Mouse (Mus musculus) CD4-positive helper T cell, adult 2 months (primary cell): ENCODE measurements around the gene Retnlg.
"Not testable (repeated sequence)": the region's sequence is repeated elsewhere in the genome, so short reads cannot be mapped to it uniquely, and the experiment has no call there.

Experiments
- DNase-seq: peaks from one replicate; pipeline ENCODE4 v3.0.0-alpha.2; 2012; ENCODE audit warnings: low read depth, missing footprints, low spot score

The Retnlg gene

GRCm38 (mm10) chr16:48872321-48872720, at the start of gene Retnlg:
Retnlg (plus strand) TSS chr16:48872621.
- no peak for DNase-seq

GRCm38 (mm10) chr16:48826474-48826873, 45.9 kb upstream of the Retnlg start:
- DNase-seq, result no peak

- DNase-seq, result no peak
Observed at GRCm38 (mm10) chr16:48827625-48828024, 44.8 kb upstream of the Retnlg start.

- DNase-seq, result no peak
Observed at GRCm38 (mm10) chr16:48829060-48829459, 43.4 kb upstream of the Retnlg start.

DNA sequence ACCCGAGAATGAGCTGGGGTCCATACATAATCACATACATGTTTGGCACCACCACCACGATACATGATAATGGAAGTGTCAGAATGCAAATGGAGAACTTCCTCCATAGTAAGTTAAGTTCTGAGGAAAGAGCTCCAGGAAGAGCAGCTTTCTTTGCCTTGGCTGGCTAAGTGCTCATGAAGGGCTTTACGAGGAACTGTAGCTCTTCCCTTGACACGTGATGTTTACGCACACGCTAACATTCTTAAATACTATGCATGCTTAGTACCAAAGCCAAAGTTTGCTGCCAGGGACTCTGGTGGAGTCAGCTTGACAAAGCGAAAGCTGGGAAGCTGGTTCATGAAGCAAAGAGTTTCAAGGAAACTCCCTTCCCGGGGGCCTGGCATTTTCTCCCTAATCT, 40.4 kb upstream of the Retnlg start:
- DNase-seq, result no peak

DNA sequence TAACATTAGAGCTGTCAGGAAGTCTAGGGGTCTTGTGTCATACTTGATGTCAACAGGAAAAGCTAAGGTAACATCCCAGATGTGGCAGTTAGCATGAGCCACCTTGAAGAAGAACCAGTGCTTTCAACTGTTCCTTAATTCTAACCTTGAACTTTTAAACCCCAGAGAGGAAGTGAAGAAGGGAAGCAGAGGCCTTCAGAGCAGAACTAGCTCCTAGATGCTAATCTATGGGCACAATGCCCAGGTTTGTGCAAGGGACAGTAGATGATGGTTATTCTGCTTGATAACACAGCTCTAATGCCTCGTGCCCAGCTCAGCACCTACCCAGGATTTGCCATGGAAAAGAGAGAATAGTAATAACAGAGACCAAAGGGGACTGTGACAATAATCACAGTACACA, 38.8 kb upstream of the Retnlg start:
- DNase-seq, result not testable (repeated sequence)

DNA sequence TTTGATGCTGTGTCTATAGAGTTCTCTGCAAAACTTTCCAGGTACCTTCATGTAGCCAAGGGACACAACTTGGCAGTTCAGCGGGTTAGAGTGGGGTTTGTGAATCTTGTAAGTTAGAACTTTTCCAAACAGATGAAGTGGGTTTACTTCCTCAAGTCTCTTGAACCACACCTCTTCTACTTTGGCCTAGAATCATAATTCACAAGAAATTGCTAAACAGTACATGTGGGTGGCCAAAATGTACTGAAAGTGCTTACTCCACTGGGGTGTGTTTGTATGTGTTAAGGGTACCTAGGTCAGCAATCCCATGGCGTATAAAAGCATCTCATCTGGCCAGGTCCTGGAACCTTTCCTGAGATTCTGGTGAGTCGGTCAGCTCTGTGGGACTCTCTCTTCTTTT, 30.2 kb upstream of the Retnlg start, which contains the start of gene Retnla:
TSS of gene Retnla (plus strand) at position 286 of the 400 bp plus-strand sequence.
- no peak for DNase-seq

GRCm38 (mm10) chr16:48843671-48844386, 28.6 kb upstream of the Retnlg start:
- no peak for DNase-seq

DNA sequence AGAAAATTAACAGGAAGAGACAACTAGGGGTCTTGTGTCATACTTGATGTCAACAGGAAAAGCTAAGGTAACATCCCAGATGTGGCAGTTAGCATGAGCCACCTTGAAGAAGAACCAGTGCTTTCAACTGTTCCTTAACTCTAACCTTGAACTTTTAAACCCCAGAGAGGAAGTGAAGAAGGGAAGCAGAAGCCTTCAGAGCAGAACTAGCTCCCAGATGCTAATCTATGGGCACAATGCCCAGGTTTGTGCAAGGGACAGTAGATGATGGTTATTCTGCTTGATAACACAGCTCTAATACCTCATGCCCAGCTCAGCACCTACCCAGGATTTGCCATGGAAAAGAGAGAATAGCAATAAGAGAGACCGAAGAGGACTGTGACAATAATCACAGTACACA, 7.4 kb upstream of the Retnlg start:
- not testable (repeated sequence) for DNase-seq

DNA sequence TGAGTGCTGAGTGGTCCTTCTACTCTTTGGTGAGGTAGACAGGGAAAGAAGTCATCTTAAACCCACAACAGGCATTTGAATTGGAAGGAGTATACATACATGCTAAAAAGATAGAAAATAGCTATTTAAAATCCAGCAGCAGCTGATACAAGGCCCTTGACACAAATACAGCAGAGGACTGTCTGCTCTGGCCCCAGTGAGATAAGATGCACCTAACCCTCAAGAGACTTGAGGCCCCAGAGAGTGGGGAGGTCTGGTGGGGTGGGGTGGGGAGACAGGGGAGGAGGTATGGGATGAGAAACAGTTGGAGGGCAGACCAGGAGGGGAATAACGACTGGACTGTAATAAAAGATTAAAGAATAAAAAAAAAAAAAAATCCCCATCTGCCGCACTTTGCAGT, 4.7 kb upstream of the Retnlg start:
- DNase-seq, result no peak

GRCm38 (mm10) chr16:48868663-48869062, 3.8 kb upstream of the Retnlg start:
- no peak for DNase-seq

DNA sequence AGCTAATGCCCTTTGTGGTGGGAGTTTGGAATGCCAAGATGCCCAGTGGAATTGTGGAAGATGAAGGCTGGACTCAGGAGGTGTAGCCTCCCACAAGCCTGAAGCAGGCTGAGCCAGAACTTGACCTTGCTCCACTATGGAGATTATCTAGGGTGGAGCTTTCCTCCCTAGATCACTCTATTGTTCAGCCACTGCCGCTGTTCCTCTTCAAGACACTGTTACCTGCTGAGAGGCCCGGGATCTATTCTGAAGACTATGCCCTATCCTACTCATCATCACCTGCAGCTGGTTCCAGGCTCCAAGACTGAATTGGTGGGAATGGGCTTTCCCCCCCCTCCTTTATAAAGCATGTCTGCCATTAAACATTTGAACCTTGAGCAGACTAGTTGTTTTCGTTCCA, 2.8 kb upstream of the Retnlg start:
- DNase-seq, result no peak

DNA sequence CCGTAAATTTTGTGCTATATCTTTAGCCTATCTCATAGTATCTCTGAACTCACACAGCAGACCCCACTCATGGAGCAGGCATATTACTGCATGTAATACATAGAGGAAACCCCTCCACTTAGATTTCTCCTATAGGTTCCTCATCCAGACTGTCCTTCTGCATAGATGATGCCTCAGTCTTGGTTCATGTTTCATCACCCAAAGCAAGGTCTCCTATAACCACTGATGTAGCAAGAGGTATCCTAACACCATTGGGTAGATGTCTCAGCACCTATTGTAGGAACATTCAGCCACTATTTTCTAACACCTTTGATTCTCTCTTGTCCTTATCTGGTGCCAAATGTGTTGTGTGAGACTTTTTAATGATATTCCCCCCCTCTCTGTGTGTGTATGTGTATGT, 667 bp upstream of the Retnlg start:
- no peak for DNase-seq

DNA sequence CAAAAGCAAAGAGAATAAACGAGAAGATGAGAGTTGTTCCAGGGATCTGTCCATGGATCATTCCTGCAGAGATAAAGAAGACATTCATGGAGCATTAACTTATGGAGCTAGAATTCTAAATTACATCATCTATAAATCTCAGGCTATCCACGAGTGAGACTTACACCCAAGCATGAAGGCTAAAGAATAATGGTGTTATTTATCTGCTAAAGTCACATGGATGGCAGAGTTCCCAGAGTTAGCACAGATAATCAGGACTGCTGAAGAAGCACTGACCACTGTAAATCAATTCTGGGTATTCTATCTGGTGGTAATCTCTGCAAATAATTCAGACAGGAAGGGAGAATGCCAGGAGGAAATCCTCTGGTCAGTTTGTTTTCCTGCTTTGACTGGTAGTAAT, 18.3 kb downstream of the Retnlg start:
- DNase-seq, result no peak

DNA sequence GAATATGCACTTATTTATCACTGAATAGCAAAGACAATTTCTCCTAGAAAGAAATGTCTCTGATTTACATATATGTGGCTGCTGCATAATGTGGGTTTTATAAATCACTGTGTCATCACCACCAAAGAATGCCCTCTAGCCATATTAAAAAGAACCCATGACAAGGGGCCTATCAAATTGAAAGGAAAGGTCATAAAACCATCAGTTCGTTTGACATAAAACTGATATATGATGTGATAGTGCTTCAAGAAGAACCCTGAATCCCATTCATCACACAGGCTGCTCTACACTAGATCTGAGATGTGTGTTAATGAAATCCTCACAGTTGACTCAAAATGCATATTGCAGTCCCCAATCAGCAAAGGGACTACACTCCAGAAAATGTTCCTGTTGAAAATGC, 27.4 kb downstream of the Retnlg start:
- no peak for DNase-seq

DNA sequence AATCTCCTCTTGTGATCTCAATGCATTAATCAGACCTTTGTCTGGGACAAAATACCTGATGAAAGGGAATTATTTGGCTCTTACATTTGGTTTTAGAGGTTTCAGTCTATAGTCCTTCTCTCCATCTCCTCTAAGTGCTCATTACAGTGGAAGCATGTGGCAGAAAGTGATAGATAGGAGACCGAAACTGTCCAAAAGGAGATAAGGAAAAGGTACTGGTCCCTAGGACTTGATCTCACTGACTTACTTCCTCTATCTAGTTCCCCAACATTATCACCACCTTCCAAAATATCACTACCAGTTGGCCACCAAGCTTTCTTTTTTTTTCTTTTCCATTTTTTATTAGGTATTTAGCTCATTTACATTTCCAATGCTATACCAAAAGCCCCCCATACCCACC, 38.8 kb downstream of the Retnlg start:
- no peak for DNase-seq

GRCm38 (mm10) chr16:48913206-48913605, 40.8 kb downstream of the Retnlg start:
- DNase-seq, result no peak

DNA sequence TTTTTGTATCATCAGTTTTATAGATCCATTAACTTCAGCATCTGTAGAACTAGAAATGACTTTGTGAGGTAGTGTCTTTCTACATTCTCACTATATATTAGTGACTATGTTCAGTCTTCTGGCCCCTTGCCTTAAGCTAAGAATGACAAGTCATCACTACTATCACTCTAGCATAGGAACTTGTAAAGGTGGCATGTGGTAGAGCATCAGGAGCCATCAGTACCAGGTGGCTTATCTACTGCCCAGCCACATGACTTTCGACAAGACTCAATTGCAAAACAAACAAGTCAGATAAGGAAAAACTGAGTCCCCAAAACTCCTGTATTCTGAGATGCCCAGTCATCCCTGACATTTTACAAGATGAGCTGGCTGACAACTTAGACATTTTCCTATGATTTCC, 51.3 kb downstream of the Retnlg start:
- DNase-seq, result no peak
